17 mouse cellular contexts compared by ENCODE assay signal in the genomic region with DNA sequence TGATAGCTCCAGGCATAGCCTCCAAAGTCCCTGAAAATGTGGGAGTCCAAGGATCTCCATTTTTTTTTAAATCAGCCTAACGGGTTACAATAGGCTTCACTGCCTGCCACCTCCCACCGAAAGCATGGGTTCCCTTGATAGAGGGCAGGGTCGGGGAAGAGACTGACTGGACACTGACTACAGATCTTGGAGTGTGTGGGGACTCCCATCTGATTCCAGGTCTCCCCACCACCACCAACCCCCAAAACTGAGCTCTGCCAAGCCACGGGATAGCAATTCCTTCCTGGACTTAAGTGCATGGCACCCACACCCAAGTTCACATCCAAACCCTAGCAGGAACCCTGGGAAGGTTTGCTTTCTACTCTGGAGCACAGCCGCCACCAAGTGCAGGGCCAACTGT. TPM values are rescaled to one million over a fixed set of nuclear protein-coding genes. Genes with fewer than 3 reads are reported as not detected.
DNase-seq lines count a peak whose midpoint lies in the region; ATAC-seq and TF ChIP-seq lines count a peak whose summit lies in the region.
"Had no signal": no experiment of that assay in that cellular context is flagged by ENCODE, and none has a peak within 500 bp of the region (broad histone marks: within the 10 kb centered on the region; RNA-seq: fewer than 3 reads in every experiment).

No protein-coding gene starts in this region.

- H3K36me3 ChIP-seq in heart, embryonic 15.5 days: no peaks in the 10 kb centered on the region
- H3K36me3 ChIP-seq in liver, embryonic 13.5 days: no peaks in the 10 kb centered on the region
- no peaks in the 10 kb centered on the region for H3K36me3 ChIP-seq in liver, postnatal 0 days (replicated peaks; ENCODE audit: insufficient read depth, low read length)
- H3K36me3 ChIP-seq in stomach, embryonic 14.5 days (ENCODE audit: control insufficient read depth, insufficient read depth, low read length): no peaks in the 10 kb centered on the region
- no peaks in the 10 kb centered on the region for H3K36me3 ChIP-seq in stomach, postnatal 0 days (ENCODE audit: control insufficient read depth, insufficient read depth, low read length)
- H3K36me3 ChIP-seq: hindbrain, embryonic 13.5 days; limb, embryonic 15.5 days; midbrain, embryonic 12.5 days had no signal

- H3K27me3 ChIP-seq in heart, embryonic 15.5 days: peaks cover 39% of the 10 kb centered on the region
- peaks cover 28% of the 10 kb centered on the region for H3K27me3 ChIP-seq in liver, embryonic 13.5 days
- peaks cover 11% of the 10 kb centered on the region; the same call in 1 of the 2 replicates for H3K27me3 ChIP-seq in liver, postnatal 0 days (ENCODE audit: insufficient read depth, low read length)
- H3K27me3 ChIP-seq in stomach, embryonic 14.5 days (ENCODE audit: control insufficient read depth, insufficient read depth, low read length): peaks cover 9% of the 10 kb centered on the region; the same call in 1 of the 2 replicates
- no peaks in the 10 kb centered on the region for H3K27me3 ChIP-seq in stomach, postnatal 0 days (ENCODE audit: control insufficient read depth, insufficient read depth, low read length)

- no peak for DNase-seq in heart, adult 8-10 months (ENCODE audit: low spot score)
- DNase-seq in liver, embryonic 13.5 days: no peak
- no peak for DNase-seq in liver, postnatal 0 days
- DNase-seq in stomach, postnatal 0 days (ENCODE audit: low spot score): no peak
- DNase-seq in T-cell, adult 2 months (ENCODE audit: low spot score): no peak
- DNase-seq: gastrocnemius, postnatal 36 days; kidney, adult 18-20 months; lung, postnatal 36 days; right cerebral cortex, postnatal 4 days; thymus, adult 18-20 months had no signal

- 66% methylated on average over 5 of the region's 5 CpGs for WGBS in heart, embryonic 15.5 days
- WGBS in liver, embryonic 13.5 days (ENCODE audit: insufficient replicate concordance): 49% methylated on average over 5 of the region's 5 CpGs
- 74% methylated on average over 5 of the region's 5 CpGs for WGBS in liver, postnatal 0 days (ENCODE audit: insufficient replicate concordance)
- WGBS in stomach, embryonic 14.5 days: 71% methylated on average over 5 of the region's 5 CpGs
- WGBS in stomach, postnatal 0 days: 73% methylated on average over 5 of the region's 5 CpGs

- no peak overlapping the region for H3K27ac ChIP-seq in heart, embryonic 15.5 days
- H3K27ac ChIP-seq in liver, embryonic 13.5 days: no peak overlapping the region
- no peak overlapping the region for H3K27ac ChIP-seq in liver, postnatal 0 days (ENCODE audit: low read depth)
- no peak overlapping the region for H3K27ac ChIP-seq in stomach, embryonic 14.5 days (ENCODE audit: low read length)
- H3K27ac ChIP-seq in stomach, postnatal 0 days (replicated peaks): no peak overlapping the region
- H3K27ac ChIP-seq: forebrain, embryonic 13.5 days; hindbrain, embryonic 13.5 days; limb, embryonic 15.5 days; midbrain, embryonic 12.5 days had no signal

- no peak for TF ChIP-seq EP300 in liver, postnatal 0 days (IDR thresholded peaks at IDR 0.05; ENCODE audit: low read depth)
- TF ChIP-seq EP300 in stomach, postnatal 0 days (optimal IDR thresholded peaks at IDR 0.05): no peak

- peaks cover 10% of the 10 kb centered on the region for H3K4me1 ChIP-seq in heart, embryonic 15.5 days (replicated peaks)
- H3K4me1 ChIP-seq in liver, embryonic 13.5 days (replicated peaks): peaks cover 4% of the 10 kb centered on the region; the same call in 1 of the 2 replicates
- 0 out of 2 replicates have a peak, but pooled peaks cover 3% of the 10 kb centered on the region for H3K4me1 ChIP-seq in liver, postnatal 0 days (ENCODE audit: insufficient read depth)
- H3K4me1 ChIP-seq in stomach, embryonic 14.5 days (ENCODE audit: control insufficient read depth, insufficient read depth, low read length): peaks cover 2% of the 10 kb centered on the region; the same call in 1 of the 2 replicates
- H3K4me1 ChIP-seq in stomach, postnatal 0 days (replicated peaks; ENCODE audit: control insufficient read depth, insufficient read depth): no peaks in the 10 kb centered on the region

- peak overlapping the region; percentile 65; the same call in 1 of the 2 replicates for H3K4me2 ChIP-seq in heart, embryonic 15.5 days
- H3K4me2 ChIP-seq in liver, embryonic 13.5 days: 0 out of 2 replicates have a peak overlapping the region, but pooled peaks have one; percentile 56
- no peak overlapping the region for H3K4me2 ChIP-seq in liver, postnatal 0 days (ENCODE audit: low read depth, low read length)
- H3K4me2 ChIP-seq in stomach, embryonic 14.5 days (replicated peaks; ENCODE audit: low read depth, low read length): peak overlapping the region; percentile 49; the same call in 1 of the 2 replicates
- no peak overlapping the region for H3K4me2 ChIP-seq in stomach, postnatal 0 days (replicated peaks; ENCODE audit: low read depth)

- H3K4me3 ChIP-seq in heart, embryonic 15.5 days: no peak overlapping the region
- H3K4me3 ChIP-seq in liver, embryonic 13.5 days (replicated peaks): peak overlapping the region; percentile 37; the same call in 1 of the 2 replicates
- H3K4me3 ChIP-seq in liver, postnatal 0 days (ENCODE audit: low read depth, low read length): no peak overlapping the region
- H3K4me3 ChIP-seq in stomach, embryonic 14.5 days (ENCODE audit: low read depth, low read length): no peak overlapping the region
- no peak overlapping the region for H3K4me3 ChIP-seq in stomach, postnatal 0 days (ENCODE audit: low read depth, low read length)
- H3K4me3 ChIP-seq: myocyte had no signal

- no peak overlapping the region for H3K9ac ChIP-seq in heart, embryonic 15.5 days
- H3K9ac ChIP-seq in liver, embryonic 13.5 days: no peak overlapping the region
- no peak overlapping the region for H3K9ac ChIP-seq in liver, postnatal 0 days (replicated peaks)
- no peak overlapping the region for H3K9ac ChIP-seq in stomach, embryonic 14.5 days (replicated peaks; ENCODE audit: low read depth, low read length)
- no peak overlapping the region for H3K9ac ChIP-seq in stomach, postnatal 0 days (ENCODE audit: low read length)
- H3K9ac ChIP-seq: forebrain, embryonic 13.5 days; midbrain, embryonic 12.5 days had no signal

- no peak for ATAC-seq in heart, embryonic 15.5 days (replicated peaks; ENCODE audit: insufficient number of reproducible peaks, insufficient read depth, low FRiP score, low read depth)
- no peak for ATAC-seq in liver, embryonic 13.5 days (ENCODE audit: low read depth)
- ATAC-seq in liver, postnatal 0 days: no peak
- ATAC-seq in stomach, embryonic 14.5 days (ENCODE audit: insufficient number of reproducible peaks, insufficient read depth, low FRiP score, low read depth): no peak
- no peak for ATAC-seq in stomach, postnatal 0 days (ENCODE audit: low FRiP score, low TSS enrichment)
- ATAC-seq: forebrain, embryonic 13.5 days had no signal

- H3K9me3 ChIP-seq in heart, embryonic 15.5 days (replicated peaks): no peaks in the 10 kb centered on the region
- no peaks in the 10 kb centered on the region for H3K9me3 ChIP-seq in liver, embryonic 13.5 days (replicated peaks)
- no peaks in the 10 kb centered on the region for H3K9me3 ChIP-seq in liver, postnatal 0 days (ENCODE audit: low read length)
- H3K9me3 ChIP-seq in stomach, embryonic 14.5 days (ENCODE audit: control insufficient read depth, low read depth, low read length): no peaks in the 10 kb centered on the region
- H3K9me3 ChIP-seq in stomach, postnatal 0 days (ENCODE audit: control insufficient read depth, low read length): no peaks in the 10 kb centered on the region
- H3K9me3 ChIP-seq: forebrain, embryonic 13.5 days; hindbrain, embryonic 13.5 days; limb, embryonic 15.5 days; midbrain, embryonic 12.5 days had no signal

- no peak for TF ChIP-seq CTCF in liver, postnatal 0 days (IDR thresholded peaks at IDR 0.05; ENCODE audit: low read depth)
- no peak for TF ChIP-seq CTCF in stomach, postnatal 0 days (IDR thresholded peaks at IDR 0.05; ENCODE audit: low read depth)

RNA-seq across cellular contexts. Expression of gene Syt15, which starts 1.0 kb away (rescaled TPM):
- 0.35 and 0.77 TPM in 2 replicates for polyA plus RNA-seq in heart, embryonic 15.5 days (2015; fragmentation: Nextera tagmentation; extraction: Ambion mirVana)
- under 1 TPM; 0.47 to 0.66 (median 0.53) TPM for total RNA-seq in heart, adult 8-10 months (2022)
- polyA plus RNA-seq in liver, embryonic 13.5 days (2015; fragmentation: Nextera tagmentation; extraction: Ambion mirVana): 0.35 and 0.39 TPM in 2 replicates
- 0.07 and 0.11 TPM in 2 replicates for polyA plus RNA-seq in liver, postnatal 0 days (2015; fragmentation: Nextera tagmentation; extraction: Ambion mirVana)
- 0.58 and 0.81 TPM in 2 replicates for polyA plus RNA-seq in stomach, embryonic 14.5 days (2014; fragmentation: Nextera tagmentation; extraction: Ambion mirVana)
- 1.0 and 1.5 TPM in 2 replicates for polyA plus RNA-seq in stomach, postnatal 0 days (2015; fragmentation: Nextera tagmentation; extraction: Ambion mirVana)
- polyA plus RNA-seq: myocyte had no signal

RNA-seq across cellular contexts. Expression of gene Gprin2, which starts 19.0 kb away (rescaled TPM):
- 0.10 and 0.11 TPM in 2 replicates for polyA plus RNA-seq in heart, embryonic 15.5 days (2015; fragmentation: Nextera tagmentation; extraction: Ambion mirVana)
- total RNA-seq in heart, adult 8-10 months (2022): under 1 TPM; 0.08 to 0.29 (median 0.09) TPM
- polyA plus RNA-seq in liver, embryonic 13.5 days (2015; fragmentation: Nextera tagmentation; extraction: Ambion mirVana): 0.06 TPM in 2 replicates
- polyA plus RNA-seq in liver, postnatal 0 days (2015; fragmentation: Nextera tagmentation; extraction: Ambion mirVana): 0.01 and 0.11 TPM in 2 replicates
- polyA plus RNA-seq in stomach, embryonic 14.5 days (2014; fragmentation: Nextera tagmentation; extraction: Ambion mirVana): 0.29 and 0.32 TPM in 2 replicates
- polyA plus RNA-seq in stomach, postnatal 0 days (2015; fragmentation: Nextera tagmentation; extraction: Ambion mirVana): 0.12 and 0.46 TPM in 2 replicates

Comparison
In these comparisons a context has a peak if more than half of its experiments do, and no peak if none do; other contexts are left out.
1. H3K4me2 ChIP-seq: peak in heart, embryonic 15.5 days (single experiment), liver, embryonic 13.5 days (single experiment) and stomach, embryonic 14.5 days (single experiment); none in liver, postnatal 0 days (single experiment) and stomach, postnatal 0 days (single experiment).